Mouse (Mus musculus) embryo, embryonic 10.5 days (tissue): ENCODE measurements around the gene Olfr556.
A peak's percentile ranks its signal among the peaks of the same experiment; 100 is the strongest.
"Not testable (repeated sequence)": the region's sequence is repeated elsewhere in the genome, so short reads cannot be mapped to it uniquely, and the experiment has no call there.

Experiments
- DNase-seq: peaks from one replicate; pipeline ENCODE4 v3.0.0-alpha.2; 2015; ENCODE audit warnings: low spot score

The Olfr556 gene

GRCm38 (mm10) chr7:102664599-102664998 lies at the start of gene Olfr556:
Gene Olfr556, plus strand, starts transcription at chr7:102664899.
- no peak for DNase-seq

GRCm38 (mm10) chr7:102618118-102618517 lies 46.6 kb upstream of the Olfr556 start, which contains the start of gene Olfr553:
Gene Olfr553, minus strand, starts transcription at chr7:102618218.
- no peak for DNase-seq

- peak; percentile 1 for DNase-seq
These were observed 45.1 kb upstream of the Olfr556 start for GRCm38 (mm10) chr7:102619608-102620007.

GRCm38 (mm10) chr7:102620368-102620767 lies 44.3 kb upstream of the Olfr556 start:
- DNase-seq, result not testable (repeated sequence)

GRCm38 (mm10) chr7:102636665-102637064 lies 28.0 kb upstream of the Olfr556 start:
- peak; percentile 56 for DNase-seq

- DNase-seq, result no peak
These were observed 26.6 kb upstream of the Olfr556 start, which contains the start of gene Olfr554 for GRCm38 (mm10) chr7:102638132-102638531. Gene Olfr554, plus strand, starts transcription at chr7:102638432.

GRCm38 (mm10) chr7:102644945-102645344 lies 19.8 kb upstream of the Olfr556 start:
- not testable (repeated sequence) for DNase-seq

DNA sequence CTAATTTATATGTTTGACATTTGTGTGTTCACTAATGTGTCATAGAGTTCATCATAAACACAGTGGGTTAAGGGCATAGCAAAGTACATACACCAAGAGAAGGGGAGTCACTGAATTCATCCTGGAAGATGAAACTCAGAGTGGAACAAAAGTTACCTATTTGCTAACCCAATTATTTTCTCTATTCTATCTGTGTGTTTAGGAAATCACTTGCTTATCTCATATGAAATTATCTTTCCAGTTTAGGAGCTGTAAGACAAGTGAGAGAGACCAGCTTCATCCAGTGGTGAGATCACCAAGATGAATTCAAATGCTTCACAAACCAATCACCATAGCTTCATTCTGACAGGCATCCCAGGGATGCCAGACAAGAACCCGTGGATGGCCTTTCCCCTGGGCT lies 6.2 kb upstream of the Olfr556 start, which contains the start of gene Olfr555:
Gene Olfr555, plus strand, starts transcription at position 301 of the 400 bp plus-strand sequence.
- DNase-seq, result no peak

- DNase-seq, result peak; percentile 54
These were observed 679 bp downstream of the Olfr556 start for GRCm38 (mm10) chr7:102665378-102665777.

- DNase-seq, result no peak
These were observed 11.5 kb downstream of the Olfr556 start for GRCm38 (mm10) chr7:102676225-102676624.

- DNase-seq, result no peak
These were observed 17.2 kb downstream of the Olfr556 start for GRCm38 (mm10) chr7:102681916-102682315.

- DNase-seq, result peak; percentile 96
These were observed 22.3 kb downstream of the Olfr556 start, which contains the start of gene Trim68 for GRCm38 (mm10) chr7:102686944-102687501. Gene Trim68, minus strand, starts transcription at chr7:102687327.

GRCm38 (mm10) chr7:102695358-102696125 lies 30.8 kb downstream of the Olfr556 start, which contains the start of gene Olfr557:
Gene Olfr557, plus strand, starts transcription at chr7:102695910.
- peak; percentile 77 for DNase-seq

GRCm38 (mm10) chr7:102698461-102698860 lies 33.8 kb downstream of the Olfr556 start:
- no peak for DNase-seq

GRCm38 (mm10) chr7:102701915-102702314 lies 37.2 kb downstream of the Olfr556 start, which contains the start of gene Olfr558:
Gene Olfr558, plus strand, starts transcription at chr7:102702215.
- no peak for DNase-seq

DNA sequence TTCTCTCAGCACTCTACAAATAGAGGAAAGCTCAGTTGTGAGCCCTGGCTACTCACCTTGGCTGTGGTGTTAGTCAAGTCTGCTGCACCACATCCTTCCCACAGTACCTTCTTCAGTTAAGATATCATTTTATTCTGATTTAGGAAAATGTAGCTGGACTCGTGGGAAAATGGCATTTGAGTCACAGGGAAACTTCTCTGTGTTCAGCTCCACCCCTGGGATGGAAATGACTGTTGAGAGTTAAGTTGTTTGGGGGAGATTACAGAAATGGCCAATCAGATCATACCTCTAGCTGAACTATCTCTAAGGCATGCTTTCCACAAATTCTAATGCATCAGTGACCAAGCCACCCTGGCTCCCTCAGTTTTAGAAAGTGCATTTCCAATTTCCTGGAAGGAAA lies 54.3 kb downstream of the Olfr556 start, which contains the start of gene Olfr33:
Gene Olfr33, minus strand, starts transcription at position 101 of the 400 bp plus-strand sequence.
- DNase-seq, result no peak
